Mouse (Mus musculus): ENCODE measurements around the gene Fzd1. TPM values are rescaled to one million over a fixed set of nuclear protein-coding genes. Genes with fewer than 3 reads are reported as not detected.

The Fzd1 gene
- polyA plus RNA-seq, 1 experiment: 27.6 TPM

DNA sequence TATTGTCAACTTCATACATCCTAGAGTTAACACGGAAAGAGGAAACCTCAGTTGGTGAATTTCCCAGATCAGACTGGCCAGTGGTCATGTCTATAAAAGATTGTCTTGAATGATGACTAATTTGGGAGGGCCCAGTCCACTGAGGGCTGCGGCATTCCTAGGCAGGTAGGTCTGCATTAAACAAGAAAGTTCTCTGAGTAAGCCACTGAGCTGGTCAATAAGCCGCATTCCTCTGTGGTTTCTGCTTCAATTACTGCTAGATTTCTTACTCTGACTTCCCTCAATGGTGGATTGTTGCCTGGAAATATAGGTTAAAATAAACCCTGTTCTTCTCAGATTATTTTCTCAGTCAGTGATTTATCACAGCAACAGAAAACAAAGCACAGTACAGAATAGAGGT lies 30.6 kb upstream of the Fzd1 start:
- WGBS: 86% methylated on average over 3 of the region's 3 CpGs

GRCm38 (mm10) chr5:4786816-4787215 lies 29.0 kb upstream of the Fzd1 start:
- H3K27me3 ChIP-seq (ENCODE audit: control insufficient read depth, insufficient read depth, low read length): no peaks in the 10 kb centered on the region
- no peak for TF ChIP-seq POLR2A (IDR thresholded peaks at IDR 0.05; ENCODE audit: low read depth, low read length)
- no peak for TF ChIP-seq CTCF (IDR thresholded peaks at IDR 0.05; ENCODE audit: extremely low read depth, insufficient read depth, insufficient read length, insufficient replicate concordance)

More for the DNA sequence above, 30.6 kb upstream of the Fzd1 start:
- no peak for TF ChIP-seq CTCF (IDR thresholded peaks at IDR 0.05; ENCODE audit: extremely low read depth, insufficient read depth, insufficient read length, insufficient replicate concordance)
- TF ChIP-seq POLR2A (IDR thresholded peaks at IDR 0.05; ENCODE audit: low read depth, low read length): no peak
- H3K4me1 ChIP-seq (ENCODE audit: control insufficient read depth, insufficient read depth, insufficient read length): no peaks in the 10 kb centered on the region
- H3K27ac ChIP-seq (ENCODE audit: insufficient read depth, low read length): no peak overlapping the region
- no peak overlapping the region for H3K4me3 ChIP-seq (ENCODE audit: extremely low read depth, insufficient read depth, insufficient read length)
- H3K36me3 ChIP-seq (ENCODE audit: control insufficient read depth, insufficient read depth, low read length): no peaks in the 10 kb centered on the region
- DNase-seq (ENCODE audit: low read depth in 1 of 2, low spot score in 2 of 2): no peak
- H3K27me3 ChIP-seq (ENCODE audit: control insufficient read depth, insufficient read depth, low read length): no peaks in the 10 kb centered on the region

DNA sequence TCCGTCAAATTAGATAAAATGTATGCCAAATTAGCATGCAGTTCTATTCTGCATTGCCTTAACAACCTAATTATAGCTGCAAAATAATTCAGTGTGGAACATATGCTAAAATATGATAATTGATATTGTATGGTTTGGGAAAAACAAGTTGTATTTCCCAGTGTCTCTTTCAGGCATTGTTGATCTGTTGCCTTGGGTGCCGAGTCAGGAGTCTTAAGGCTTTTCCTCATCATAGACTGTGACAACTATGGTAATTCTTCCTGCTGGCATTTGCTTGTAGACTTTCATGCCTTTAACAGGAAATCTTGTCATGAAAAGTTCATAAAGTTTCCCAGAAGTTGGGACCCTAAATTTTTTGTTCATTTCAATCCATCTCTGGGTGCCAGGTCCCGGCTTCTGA lies 20.4 kb upstream of the Fzd1 start:
- Histone ChIP-seq H3K36me3 (ENCODE audit: control insufficient read depth, insufficient read depth, low read length) (no peaks in the 10 kb centered on the region), H3K27me3 (ENCODE audit: control insufficient read depth, insufficient read depth, low read length) (no peaks in the 10 kb centered on the region), H3K4me1 (ENCODE audit: control insufficient read depth, insufficient read depth, insufficient read length) (no peaks in the 10 kb centered on the region), H3K4me3 (ENCODE audit: extremely low read depth, insufficient read depth, insufficient read length) (no peak overlapping the region), H3K27ac (ENCODE audit: insufficient read depth, low read length) (no peak overlapping the region)
- TF ChIP-seq CTCF (IDR thresholded peaks at IDR 0.05; ENCODE audit: extremely low read depth, insufficient read depth, insufficient read length, insufficient replicate concordance) (no peak), POLR2A (IDR thresholded peaks at IDR 0.05; ENCODE audit: low read depth, low read length) (no peak)
- 85% methylated on average over 3 of the region's 3 CpGs for WGBS
- DNase-seq (ENCODE audit: low read depth in 1 of 2, low spot score in 2 of 2): no peak

More at GRCm38 (mm10) chr5:4786816-4787215, 29.0 kb upstream of the Fzd1 start:
- Histone ChIP-seq H3K27ac (ENCODE audit: insufficient read depth, low read length) (no peak overlapping the region), H3K36me3 (ENCODE audit: control insufficient read depth, insufficient read depth, low read length) (no peaks in the 10 kb centered on the region), H3K4me1 (ENCODE audit: control insufficient read depth, insufficient read depth, insufficient read length) (no peaks in the 10 kb centered on the region), H3K4me3 (ENCODE audit: extremely low read depth, insufficient read depth, insufficient read length) (no peak overlapping the region)
- 62% methylated on average over 3 of the region's 3 CpGs for WGBS
- DNase-seq (ENCODE audit: low read depth in 1 of 2, low spot score in 2 of 2): no peak

- TF ChIP-seq POLR2A (IDR thresholded peaks at IDR 0.05; ENCODE audit: low read depth, low read length) (no peak), CTCF (IDR thresholded peaks at IDR 0.05; ENCODE audit: extremely low read depth, insufficient read depth, insufficient read length, insufficient replicate concordance) (no peak)
- H3K4me3 ChIP-seq (ENCODE audit: extremely low read depth, insufficient read depth, insufficient read length): no peak overlapping the region
- 49% methylated on average over 2 of the region's 2 CpGs for WGBS
- H3K27me3 ChIP-seq (ENCODE audit: control insufficient read depth, insufficient read depth, low read length): no peaks in the 10 kb centered on the region
- no peaks in the 10 kb centered on the region for H3K4me1 ChIP-seq (ENCODE audit: control insufficient read depth, insufficient read depth, insufficient read length)
- no peaks in the 10 kb centered on the region for H3K36me3 ChIP-seq (ENCODE audit: control insufficient read depth, insufficient read depth, low read length)
- DNase-seq (ENCODE audit: low read depth in 1 of 2, low spot score in 2 of 2): no peak
- no peak overlapping the region for H3K27ac ChIP-seq (ENCODE audit: insufficient read depth, low read length)
Measured at GRCm38 (mm10) chr5:4776495-4776894, 18.7 kb upstream of the Fzd1 start.

- Histone ChIP-seq H3K27me3 (ENCODE audit: control insufficient read depth, insufficient read depth, low read length) (no peaks in the 10 kb centered on the region), H3K27ac (ENCODE audit: insufficient read depth, low read length) (no peak overlapping the region), H3K4me1 (ENCODE audit: control insufficient read depth, insufficient read depth, insufficient read length) (no peaks in the 10 kb centered on the region), H3K4me3 (ENCODE audit: extremely low read depth, insufficient read depth, insufficient read length) (no peak overlapping the region), H3K36me3 (ENCODE audit: control insufficient read depth, insufficient read depth, low read length) (no peaks in the 10 kb centered on the region)
- no peak for DNase-seq (ENCODE audit: low read depth in 1 of 2, low spot score in 2 of 2)
- no peak for TF ChIP-seq CTCF (IDR thresholded peaks at IDR 0.05; ENCODE audit: extremely low read depth, insufficient read depth, insufficient read length, insufficient replicate concordance)
- no peak for TF ChIP-seq POLR2A (IDR thresholded peaks at IDR 0.05; ENCODE audit: low read depth, low read length)
- WGBS: 75% methylated on average over 9 of the region's 9 CpGs
Measured at GRCm38 (mm10) chr5:4773090-4773772, 15.4 kb upstream of the Fzd1 start.

DNA sequence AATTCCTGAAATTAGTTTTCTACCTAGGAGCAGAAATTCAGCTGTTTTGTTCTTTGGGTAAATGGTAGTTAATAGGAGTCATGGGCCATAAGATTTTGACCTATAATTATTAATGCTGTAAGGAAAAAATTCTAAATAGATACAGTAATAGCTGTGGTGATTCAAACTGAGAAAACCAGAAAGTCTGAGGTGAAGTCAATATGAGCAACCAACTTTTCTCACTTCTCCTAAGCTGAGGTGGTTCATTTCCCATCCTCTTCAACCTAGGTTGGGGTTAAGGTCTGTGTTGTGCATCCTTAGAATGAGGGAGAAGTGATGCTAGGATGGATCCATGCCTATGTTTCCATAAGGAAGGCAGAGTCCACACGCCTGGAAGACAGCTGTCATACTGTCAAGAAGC lies 12.8 kb upstream of the Fzd1 start:
- no peak for DNase-seq (ENCODE audit: low read depth in 1 of 2, low spot score in 2 of 2)
- Histone ChIP-seq H3K36me3 (ENCODE audit: control insufficient read depth, insufficient read depth, low read length) (no peaks in the 10 kb centered on the region), H3K4me1 (ENCODE audit: control insufficient read depth, insufficient read depth, insufficient read length) (no peaks in the 10 kb centered on the region), H3K27ac (ENCODE audit: insufficient read depth, low read length) (no peak overlapping the region), H3K27me3 (ENCODE audit: control insufficient read depth, insufficient read depth, low read length) (no peaks in the 10 kb centered on the region), H3K4me3 (ENCODE audit: extremely low read depth, insufficient read depth, insufficient read length) (no peak overlapping the region)
- TF ChIP-seq POLR2A (IDR thresholded peaks at IDR 0.05; ENCODE audit: low read depth, low read length): no peak
- no peak for TF ChIP-seq CTCF (IDR thresholded peaks at IDR 0.05; ENCODE audit: extremely low read depth, insufficient read depth, insufficient read length, insufficient replicate concordance)
- 69% methylated on average over 1 of the region's 1 CpGs for WGBS

DNA sequence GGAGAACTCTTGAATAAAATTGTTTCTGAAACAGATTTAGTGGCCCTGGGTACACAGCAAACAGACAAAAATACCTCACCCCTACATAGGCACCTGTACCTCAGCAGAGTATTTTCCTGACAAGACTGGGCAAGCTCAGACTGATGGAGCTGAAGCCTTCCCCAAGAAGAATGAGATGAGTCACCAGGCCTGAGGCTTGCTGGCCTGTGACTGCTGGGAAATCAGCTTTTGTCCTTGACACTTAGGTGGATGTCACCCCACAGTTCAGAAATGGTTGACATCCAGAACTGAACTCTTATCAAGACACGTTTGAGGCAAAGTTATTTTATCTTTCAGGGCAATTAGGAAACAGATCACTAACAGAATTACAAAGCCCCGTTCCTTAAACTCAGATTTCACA lies 10.1 kb upstream of the Fzd1 start:
- WGBS: 73% methylated on average over 2 of the region's 2 CpGs
- Histone ChIP-seq H3K27me3 (ENCODE audit: control insufficient read depth, insufficient read depth, low read length) (no peaks in the 10 kb centered on the region), H3K36me3 (ENCODE audit: control insufficient read depth, insufficient read depth, low read length) (no peaks in the 10 kb centered on the region), H3K4me3 (ENCODE audit: extremely low read depth, insufficient read depth, insufficient read length) (no peak overlapping the region), H3K4me1 (ENCODE audit: control insufficient read depth, insufficient read depth, insufficient read length) (no peaks in the 10 kb centered on the region), H3K27ac (ENCODE audit: insufficient read depth, low read length) (no peak overlapping the region)
- no peak for DNase-seq (ENCODE audit: low read depth in 1 of 2, low spot score in 2 of 2)
- no peak for TF ChIP-seq CTCF (IDR thresholded peaks at IDR 0.05; ENCODE audit: extremely low read depth, insufficient read depth, insufficient read length, insufficient replicate concordance)
- TF ChIP-seq POLR2A (IDR thresholded peaks at IDR 0.05; ENCODE audit: low read depth, low read length): no peak

Data from spleen, adult 2 months (tissue).